Mouse (Mus musculus): ENCODE data around the gene Sh3glb1.

The Sh3glb1 gene

DNA sequence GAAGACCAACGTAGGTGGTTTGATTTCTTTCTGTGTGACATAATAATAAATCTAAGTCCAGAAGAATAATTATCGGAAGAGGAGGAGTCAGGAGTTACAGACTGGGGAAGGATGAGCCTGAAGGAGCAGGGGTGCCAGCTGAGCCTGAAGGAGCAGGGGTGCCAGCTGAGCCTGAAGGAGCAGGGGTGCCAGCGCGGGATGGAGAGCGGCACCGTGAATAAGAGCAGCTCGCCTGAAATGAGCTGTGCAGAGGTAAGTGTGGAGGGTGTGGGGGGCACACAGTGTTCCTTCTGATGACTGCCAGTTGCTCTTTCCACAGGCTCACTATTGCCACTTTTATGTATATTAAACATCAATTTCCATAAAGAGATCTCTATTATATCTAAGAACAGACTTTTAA lies 5.1 kb downstream of the Sh3glb1 start:
- no peak for DNase-seq (ENCODE audit: low spot score in 2 of 2)

DNA sequence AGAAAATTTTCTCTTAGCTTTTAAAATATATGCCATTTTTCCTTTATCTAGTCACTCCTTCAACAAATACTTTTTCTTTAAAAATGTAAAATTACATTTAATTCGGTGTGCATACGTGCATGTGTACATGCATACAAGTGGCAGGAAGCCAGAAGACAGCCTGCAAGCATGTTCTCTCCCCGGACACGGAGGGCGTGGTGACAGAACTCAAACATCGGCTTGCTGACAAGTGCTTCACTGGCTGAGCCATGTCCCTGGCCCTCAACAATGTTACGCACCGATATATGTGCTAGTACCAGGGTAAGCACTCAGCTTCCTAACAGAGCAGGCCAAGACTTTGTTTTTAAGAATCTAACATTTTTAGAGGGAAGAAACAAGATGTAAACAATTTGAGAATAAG lies 5.5 kb downstream of the Sh3glb1 start:
- no peak for DNase-seq (ENCODE audit: low spot score in 2 of 2)

DNA sequence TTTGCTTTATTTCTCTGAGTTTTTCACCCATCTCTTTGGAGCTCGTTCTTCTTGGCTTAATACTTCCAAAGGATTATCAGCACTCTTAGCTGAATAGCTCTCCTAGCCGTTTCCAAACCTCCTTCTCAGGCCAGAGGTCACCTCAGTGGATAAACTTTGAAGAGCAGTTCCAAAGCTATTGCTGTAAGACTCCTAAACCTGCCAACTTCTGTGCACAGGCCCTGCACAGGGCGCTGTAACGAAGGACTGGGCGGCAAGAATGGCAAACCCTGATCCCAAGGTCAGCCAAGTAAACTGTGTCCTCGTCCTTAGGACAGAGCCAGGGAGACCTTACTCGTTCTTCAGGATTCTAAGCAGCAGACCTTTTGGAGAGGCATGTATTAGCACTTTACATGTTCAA lies 6.0 kb downstream of the Sh3glb1 start:
- no peak for DNase-seq (ENCODE audit: low spot score in 2 of 2)

DNA sequence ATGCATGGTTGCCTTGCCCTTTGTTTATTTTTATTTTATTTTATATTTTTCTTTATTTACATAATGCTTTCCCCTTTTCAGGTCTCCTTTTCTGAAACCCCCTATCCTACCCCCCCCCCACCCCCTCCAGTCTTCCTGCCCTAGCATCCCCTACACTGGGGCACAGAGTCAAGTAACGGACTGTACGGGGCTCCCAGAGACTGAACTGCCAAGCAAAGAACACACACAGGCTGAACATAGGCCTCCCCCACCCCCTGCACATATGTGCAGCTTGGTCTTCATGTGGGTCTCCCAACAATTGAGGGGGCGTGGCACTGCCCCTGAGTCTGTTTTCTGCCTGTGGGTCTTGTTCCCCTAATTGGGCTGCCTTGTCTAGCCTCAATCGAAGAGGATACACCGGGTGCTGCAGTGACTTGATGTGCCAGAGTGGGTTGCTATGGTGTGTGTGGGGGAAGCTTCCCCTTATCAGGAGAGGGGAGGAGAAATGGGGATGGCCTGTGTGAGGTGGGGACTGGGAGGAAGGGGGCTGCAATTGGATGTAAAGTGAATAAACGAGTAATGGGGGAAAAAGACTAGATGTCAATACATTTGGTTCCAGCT lies 8.4 kb downstream of the Sh3glb1 start:
- no peak for DNase-seq (ENCODE audit: low spot score in 2 of 2)

DNA sequence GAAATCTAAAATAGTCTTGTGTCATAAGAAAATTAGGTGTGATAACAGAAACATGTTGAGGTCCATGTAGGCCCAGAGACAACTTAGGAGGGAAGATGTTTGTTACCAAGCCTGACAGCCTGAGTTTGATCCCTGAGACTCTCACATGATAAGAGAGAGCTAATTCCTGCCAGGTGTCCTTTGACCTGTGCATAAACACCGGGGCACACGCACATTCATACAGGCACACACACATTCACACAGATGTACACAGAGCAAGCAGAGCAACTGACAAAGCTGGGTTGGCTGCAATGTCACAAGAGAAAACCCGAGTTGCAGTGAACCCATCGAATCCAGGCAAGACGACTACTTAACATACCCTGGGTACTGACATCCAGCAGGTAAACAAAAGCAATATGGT lies 11.5 kb downstream of the Sh3glb1 start:
- no peak for DNase-seq (ENCODE audit: low spot score in 2 of 2)

DNA sequence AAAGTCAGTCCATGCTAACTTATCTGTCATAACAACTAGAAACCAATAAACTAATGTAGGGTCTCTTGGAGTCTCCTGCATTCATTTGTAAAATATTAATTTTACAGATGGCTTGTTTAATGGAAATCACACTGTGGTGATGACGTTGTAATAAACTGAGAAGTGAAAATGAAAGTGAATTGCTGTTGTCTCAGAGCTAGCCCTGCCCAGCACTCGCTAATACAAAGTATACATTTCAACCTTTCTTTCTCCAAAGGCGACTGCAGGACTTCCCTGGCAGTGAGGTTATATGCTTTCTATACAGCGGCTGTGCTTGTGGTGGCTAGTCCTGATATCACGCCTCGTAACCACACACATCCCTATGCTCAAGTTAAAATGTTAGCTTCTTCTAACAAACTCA lies 16.2 kb downstream of the Sh3glb1 start:
- DNase-seq (ENCODE audit: low spot score in 2 of 2) = no peak

DNA sequence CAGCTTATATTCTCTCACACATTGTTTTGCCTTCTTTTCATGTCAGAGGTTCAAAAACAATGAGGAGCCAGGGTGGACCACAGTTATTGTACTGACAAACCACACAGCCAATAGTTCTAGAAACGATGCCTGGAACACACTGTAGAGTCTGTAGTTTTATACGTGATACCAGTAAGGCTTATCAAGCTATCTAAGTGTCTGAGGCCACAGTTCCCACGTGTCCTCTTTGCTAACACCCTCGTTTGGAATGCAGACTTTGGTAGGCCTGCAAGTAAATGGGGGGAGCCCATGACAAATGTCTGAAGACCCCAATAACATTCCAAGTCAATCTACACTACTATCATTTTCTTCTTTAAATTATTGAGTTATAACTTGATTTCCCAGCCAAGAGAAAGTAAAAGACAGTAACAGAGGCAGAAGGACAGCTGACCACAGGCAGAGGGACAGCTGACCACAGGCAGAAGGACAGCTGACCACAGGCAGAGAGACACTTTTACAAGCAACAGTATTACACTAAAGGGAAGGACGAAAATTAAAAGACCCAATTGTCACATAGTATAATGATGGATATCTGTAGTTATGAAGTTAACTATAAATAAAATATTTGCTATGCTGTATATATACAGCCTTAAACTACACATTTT lies 21.2 kb downstream of the Sh3glb1 start:
- no peak for DNase-seq (ENCODE audit: low spot score in 2 of 2)

DNA sequence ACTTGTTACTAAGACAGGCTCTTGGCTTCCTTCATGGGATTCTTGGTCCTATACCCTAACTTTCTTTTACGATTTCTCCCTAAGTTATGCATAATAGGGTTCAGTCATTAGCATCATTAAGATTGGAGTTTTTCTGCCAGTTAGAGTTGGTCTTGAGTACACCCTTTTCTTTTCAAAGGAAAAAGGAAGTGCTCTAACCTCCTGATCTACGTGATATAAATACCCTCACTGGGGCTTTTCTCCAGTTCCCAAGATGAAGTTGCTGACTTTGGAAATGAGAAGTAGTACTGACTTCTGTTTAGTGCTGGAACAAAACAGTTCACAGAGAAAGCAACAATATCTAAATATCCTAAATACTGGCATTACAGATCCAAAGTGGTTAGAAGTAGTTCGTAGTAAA lies 22.2 kb downstream of the Sh3glb1 start:
- DNase-seq (ENCODE audit: low spot score in 2 of 2) = no peak

DNA sequence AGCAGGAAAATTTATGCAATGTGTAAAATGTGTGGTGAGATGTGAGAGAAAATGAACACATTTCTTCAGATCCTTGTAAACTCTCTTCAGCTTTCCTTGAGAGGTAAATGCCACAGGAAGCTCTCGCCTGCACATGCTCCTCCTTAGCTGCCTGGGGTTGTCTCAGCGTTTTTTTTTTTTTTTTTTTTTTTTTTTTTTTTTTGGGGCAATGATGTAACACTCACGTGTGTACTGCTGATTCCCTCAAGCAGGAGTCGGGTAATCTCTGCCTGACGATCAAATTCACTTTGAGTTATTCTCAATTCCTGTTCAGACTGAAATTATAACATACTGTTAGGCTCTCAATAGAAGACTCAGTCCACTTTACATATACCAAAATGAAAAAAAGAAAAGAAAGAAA lies 23.0 kb downstream of the Sh3glb1 start:
- DNase-seq (ENCODE audit: low spot score in 2 of 2) = no peak

DNA sequence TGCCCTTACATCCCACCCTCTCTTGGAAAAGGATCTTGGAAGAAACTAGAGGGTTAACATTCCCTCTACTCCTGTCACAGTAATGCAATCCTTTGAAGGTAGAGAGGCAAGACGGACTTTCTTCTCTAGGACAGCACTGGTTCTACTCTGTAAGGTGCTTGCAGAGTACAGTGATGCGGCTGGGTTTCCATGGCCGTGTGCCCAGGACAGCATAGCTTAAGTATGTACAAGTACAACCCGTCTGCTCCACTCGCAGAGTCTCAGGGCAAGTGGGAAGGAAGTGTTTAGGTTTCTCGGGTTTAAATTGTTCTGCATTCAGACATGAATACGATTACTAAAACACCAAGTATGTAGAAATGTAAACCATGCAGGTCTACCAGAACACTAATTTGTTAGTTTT lies 25.2 kb downstream of the Sh3glb1 start:
- no peak for DNase-seq (ENCODE audit: low spot score in 2 of 2)

DNA sequence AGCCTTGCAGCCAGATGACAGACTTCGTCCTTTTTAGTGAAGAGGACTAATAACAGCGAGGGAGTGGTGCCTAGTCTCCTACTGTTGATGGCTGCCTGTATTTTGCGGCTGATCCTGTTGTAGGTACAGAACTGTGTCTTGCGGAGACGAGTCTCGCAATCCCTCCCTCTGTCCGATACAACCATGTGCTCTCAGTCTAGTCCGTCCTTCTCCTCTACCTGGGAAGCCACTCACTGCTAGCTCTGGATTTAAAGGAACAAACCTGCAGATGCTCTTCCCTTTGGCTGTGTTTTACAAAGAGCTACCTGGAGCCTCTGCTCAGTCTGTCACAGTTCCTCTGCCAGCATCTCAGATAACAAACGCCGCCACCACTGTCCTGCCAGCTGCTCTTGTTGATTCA lies 26.1 kb downstream of the Sh3glb1 start:
- DNase-seq (ENCODE audit: low spot score in 2 of 2) = no peak

DNA sequence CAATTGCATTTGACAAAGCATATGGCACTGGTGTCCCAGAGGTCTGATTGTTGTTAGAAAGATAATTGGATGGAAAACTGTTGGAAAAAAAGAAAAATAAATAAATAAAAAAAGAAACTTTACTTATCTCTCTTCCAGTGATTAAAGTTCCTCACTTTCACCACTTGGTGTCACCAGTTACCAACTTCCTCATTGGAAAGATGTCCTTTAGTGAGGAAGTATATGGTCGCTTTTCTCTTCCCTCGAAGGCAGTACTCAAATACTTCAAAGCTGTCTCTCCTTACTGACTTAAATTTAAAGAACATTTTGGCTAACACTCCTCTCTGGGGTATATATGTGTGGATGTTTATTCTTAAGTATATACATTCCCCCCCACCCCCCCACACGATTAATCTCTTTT lies 28.1 kb downstream of the Sh3glb1 start:
- no peak for DNase-seq (ENCODE audit: low spot score in 2 of 2)

DNA sequence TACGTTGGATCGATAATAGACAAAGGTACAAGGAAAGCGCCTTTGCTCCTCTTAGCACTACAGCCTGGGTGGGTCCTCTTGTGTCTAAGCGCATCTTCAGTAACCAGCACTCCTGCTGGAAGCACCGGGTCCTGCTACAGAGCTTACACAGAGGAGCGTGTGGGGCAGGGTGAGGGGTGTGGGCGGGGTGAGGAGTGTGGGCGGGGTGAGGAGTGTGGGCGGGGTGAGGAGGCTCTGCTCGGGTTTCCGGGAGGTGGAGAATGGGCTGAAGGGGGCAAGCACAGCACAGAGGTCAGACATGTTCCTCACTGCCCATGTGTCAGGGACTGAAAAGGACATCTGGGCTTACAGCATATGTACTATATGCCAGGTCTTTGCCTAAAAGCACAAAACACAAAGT lies 30.9 kb downstream of the Sh3glb1 start:
- no peak for DNase-seq (ENCODE audit: low spot score in 2 of 2)

DNA sequence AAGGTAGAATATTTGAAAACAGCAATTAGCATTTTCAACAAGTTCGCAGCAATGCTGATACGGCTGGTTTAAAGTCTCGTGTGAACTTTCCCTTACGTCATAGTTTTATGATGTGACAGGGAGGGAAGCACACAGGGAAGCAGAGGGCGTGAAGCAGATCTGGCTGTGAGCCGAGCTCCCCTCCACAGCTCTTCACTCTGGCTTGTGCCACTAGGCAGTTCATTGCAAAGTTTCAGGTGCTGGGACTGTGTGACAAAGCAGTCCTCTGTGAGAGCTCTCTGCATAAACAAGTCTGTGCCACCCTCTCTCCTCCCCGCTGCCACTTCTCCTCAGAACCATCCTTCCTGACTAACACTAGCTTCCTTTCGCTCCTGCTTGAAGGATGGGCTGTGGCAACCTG lies 31.9 kb downstream of the Sh3glb1 start:
- no peak for DNase-seq (ENCODE audit: low spot score in 2 of 2)

DNA sequence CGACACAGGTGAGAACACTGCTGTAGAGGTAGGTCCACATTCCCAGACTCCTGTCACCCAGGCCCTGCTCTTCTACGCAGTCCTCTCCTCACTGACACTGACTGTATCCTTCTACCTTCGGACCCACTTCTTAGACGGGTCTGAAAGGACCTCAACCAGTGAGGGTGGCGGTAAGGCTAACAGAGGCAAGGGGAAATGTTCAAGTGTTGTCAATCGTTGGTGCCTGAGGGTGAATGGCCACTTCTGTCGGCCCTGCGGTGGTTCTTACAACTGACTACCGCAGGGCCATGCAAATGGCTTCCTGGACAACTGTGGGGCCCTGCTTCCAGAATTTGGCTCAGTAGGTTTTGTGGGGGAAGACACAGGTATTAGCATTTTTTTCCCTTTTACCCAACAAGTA lies 32.5 kb downstream of the Sh3glb1 start:
- DNase-seq (ENCODE audit: low spot score in 2 of 2) = no peak

DNA sequence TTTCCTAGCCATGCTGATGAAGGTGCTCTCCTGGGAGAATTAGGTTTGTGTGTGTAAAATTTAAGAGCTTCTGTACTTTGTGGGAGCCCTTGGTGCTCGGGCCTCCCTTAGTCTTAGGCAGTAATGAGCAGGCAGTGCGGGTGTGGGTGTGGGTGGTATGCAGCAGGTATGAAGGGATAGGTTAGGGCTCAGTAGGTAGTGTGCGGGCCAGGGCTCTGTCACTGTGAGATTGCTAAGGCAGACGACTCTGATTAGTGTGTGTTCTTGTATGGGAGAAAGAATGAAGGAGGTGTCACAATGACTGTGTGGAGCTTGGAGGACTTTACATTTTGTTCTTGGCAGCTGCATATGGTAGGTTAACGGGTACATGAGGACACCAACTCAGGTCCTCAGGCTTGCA lies 34.0 kb downstream of the Sh3glb1 start:
- DNase-seq (ENCODE audit: low spot score in 2 of 2) = no peak

DNA sequence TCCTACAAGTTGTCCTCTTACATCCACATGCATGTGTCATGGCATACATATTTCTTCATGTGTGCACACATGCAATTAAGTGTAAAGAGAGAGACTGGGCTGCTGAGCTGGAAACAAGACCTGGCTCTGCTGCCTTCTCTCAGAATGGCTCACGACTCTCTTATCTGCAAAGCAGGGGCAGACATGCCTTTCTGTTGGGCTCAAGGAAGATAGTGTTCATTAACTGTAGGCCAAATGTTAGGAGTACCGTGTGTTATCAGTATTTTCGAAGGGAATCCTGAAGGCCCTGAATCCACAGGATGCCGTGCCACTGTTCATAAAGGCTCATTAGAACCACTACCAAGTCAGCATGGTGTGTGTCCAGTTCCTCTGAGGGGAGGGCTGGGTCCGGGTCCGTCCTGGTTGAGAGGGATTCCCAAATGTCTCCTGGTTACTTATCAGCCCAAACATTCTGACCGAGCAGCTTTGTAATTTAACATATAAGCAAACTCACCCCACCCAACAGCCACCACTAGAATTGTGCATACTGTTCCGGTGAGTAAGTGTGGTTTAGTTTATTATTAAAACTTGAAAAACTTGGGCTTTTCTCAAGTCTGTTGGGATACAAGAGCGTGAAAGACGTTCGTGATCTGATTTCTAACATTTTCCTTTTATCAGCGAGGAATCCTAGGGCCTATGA lies 36.9 kb downstream of the Sh3glb1 start:
- no peak for DNase-seq (ENCODE audit: low spot score in 2 of 2)

DNA sequence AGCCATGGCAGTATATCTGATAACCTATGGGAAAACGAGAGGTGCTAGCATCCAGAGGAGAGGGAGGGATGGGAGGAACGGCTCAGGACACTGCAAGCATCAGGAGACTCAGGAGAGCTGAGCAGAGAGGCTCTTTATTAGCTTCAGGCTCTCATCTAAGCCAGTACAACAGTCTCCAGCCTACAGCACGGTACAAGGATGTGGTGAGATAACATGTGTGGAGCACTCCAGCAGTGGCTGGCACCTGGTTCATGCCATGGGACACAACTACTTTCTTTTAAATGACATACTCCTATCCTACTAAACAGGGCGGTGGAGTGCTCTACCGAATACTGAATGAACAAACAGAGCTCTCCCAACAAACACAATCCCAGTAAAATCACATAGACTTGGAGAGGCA lies 38.6 kb downstream of the Sh3glb1 start:
- DNase-seq (ENCODE audit: low spot score in 2 of 2) = no peak

DNA sequence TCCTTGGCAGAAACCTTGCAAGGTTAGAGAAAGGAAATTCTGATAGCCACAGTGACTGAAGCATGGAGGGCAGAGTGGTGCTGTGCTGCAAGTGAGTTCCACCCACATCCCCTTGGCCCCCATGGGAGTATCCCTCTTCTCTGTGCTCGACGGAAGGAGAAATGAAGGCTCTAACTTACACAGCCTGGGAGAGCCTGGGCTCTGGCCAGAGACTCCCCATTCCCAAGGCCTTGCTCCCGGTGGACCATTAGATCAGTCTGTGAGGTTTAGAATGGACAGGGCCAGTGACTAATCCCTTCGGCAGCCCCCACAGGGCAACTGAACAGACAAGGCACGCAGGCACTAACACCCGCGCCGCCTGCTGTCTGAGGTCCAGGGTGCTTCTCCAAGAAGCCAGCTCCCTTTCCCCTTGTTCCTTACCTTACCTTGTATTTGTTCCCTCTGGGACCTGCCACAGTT lies 40.4 kb downstream of the Sh3glb1 start:
- no peak for DNase-seq (ENCODE audit: low spot score in 2 of 2)

DNA sequence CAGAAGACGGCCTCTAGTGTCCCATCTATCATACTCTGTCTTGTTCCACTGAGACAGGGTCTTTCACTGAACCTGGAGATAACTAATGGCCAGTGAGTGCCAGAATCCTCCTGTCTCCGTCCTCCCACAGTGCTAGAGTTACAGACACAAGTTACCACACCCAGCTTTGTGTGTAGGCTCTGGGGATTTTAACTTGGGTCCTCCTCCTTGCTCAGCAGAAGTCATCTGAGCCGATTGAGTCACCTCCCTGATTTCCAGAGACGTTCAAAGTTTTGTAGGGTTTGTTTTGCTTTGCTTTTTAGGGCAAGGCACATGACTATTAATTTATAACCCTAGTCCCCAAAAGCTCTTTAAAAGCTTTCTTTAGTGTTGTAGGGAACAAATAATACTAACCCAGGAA lies 41.0 kb downstream of the Sh3glb1 start:
- no peak for DNase-seq (ENCODE audit: low spot score in 2 of 2)

DNA sequence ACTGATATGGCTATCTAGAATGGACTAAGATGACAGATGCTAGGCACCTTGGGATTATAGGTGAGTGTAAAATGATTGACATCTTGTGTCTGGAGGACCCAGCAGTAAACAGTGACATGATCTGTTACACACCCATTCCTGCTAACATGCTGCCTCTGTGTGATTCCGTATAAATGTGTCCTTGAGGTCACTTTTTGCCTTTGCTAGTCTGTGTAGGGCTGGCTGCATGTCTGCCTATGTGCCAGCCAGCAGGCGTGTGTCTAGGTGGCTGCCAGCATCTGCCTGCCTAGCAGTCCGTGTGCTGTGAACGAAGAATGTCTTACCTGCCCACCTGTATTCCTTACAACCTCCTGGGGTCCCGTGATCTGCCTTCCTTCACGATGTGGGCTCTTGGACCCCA lies 42.4 kb downstream of the Sh3glb1 start:
- DNase-seq (ENCODE audit: low spot score in 2 of 2) = no peak

DNA sequence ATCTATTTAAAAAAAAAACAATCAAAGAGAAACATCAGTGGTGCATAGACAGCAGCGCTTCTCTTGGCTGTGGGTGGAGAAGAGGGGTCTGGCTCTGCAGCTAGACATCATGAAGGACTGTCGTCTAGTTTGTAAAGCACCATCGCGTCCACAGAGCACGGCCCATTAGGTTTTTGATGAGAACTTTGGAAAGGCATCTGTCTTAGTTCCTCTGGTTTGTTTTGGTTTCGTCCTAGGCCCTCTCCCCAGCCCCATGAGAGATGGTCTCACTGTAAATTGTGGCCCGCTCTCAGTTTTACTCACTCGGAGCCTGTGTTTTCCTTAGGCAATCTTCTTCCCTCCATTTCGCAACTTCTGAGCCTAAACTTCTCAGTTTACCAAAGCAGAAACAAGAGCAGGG lies 43.9 kb downstream of the Sh3glb1 start:
- DNase-seq (ENCODE audit: low spot score in 2 of 2) = no peak

DNA sequence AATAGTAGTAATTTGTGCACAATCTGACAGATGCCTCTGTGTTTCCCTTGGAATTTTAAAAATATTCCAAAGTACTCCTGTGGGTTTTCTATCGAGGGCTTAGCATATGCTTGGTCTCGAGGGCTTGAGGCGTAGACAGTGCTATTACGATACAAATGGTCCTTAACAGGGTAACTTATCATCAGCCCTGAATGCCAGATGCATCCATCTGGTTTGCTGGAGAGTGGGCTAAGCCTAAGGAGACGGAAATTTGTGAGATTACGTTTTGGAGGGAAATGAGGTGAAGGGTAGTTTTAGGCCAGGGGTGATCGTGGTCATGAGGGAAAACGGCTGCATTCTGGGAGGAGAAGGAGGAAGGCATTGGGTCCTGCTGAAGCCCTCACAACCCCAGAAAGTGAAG lies 48.1 kb downstream of the Sh3glb1 start:
- no peak for DNase-seq (ENCODE audit: low spot score in 2 of 2)

Measured in right cerebral cortex, postnatal 36 days (tissue).